Mouse (Mus musculus) cerebellum, adult 2 months (tissue): ENCODE results near the gene Cmss1.

Experiments used
- CTCF ChIP-seq: fragments of 200-500 bp; IDR thresholded peaks from 2 replicates; pipeline ENCODE4 v1.5.1; 2011; ENCODE audit warnings: low read depth, mild to moderate bottlenecking, control low read depth, low read length, moderate library complexity, borderline replicate concordance; ENCODE audit not compliant: insufficient read depth
- POLR2A ChIP-seq: fragments of 200-500 bp; IDR thresholded peaks from 2 replicates; pipeline ENCODE4 v1.6.1; 2011; ENCODE audit warnings: low read length, control low read depth, borderline replicate concordance; ENCODE audit not compliant: insufficient read depth

GRCm38 (mm10) chr16:57375248-57375837, 231.3 kb downstream of the Cmss1 start:
- no peak for TF ChIP-seq POLR2A
- TF ChIP-seq CTCF = no peak
